Mouse (Mus musculus): Measurements from ENCODE around the gene Mapk7.

Gene Mapk7

GRCm38 (mm10) chr11:61494129-61494997 lies at the start of gene Mapk7:
Mapk7 (minus strand) TSS chr11:61494406.
- DNase-seq (ENCODE audit: low spot score in 2 of 2): peak; percentile 94 to 95

- DNase-seq (ENCODE audit: low spot score in 2 of 2): no peak
These were observed 46.9 kb upstream of the Mapk7 start for GRCm38 (mm10) chr11:61541106-61541505.

- DNase-seq (ENCODE audit: low spot score in 2 of 2): no peak
These were observed 46.4 kb upstream of the Mapk7 start for GRCm38 (mm10) chr11:61540642-61541041.

GRCm38 (mm10) chr11:61537362-61537761 lies 43.2 kb upstream of the Mapk7 start:
- DNase-seq (ENCODE audit: low spot score in 2 of 2): peak in 1 of 2 experiments; percentile 61

GRCm38 (mm10) chr11:61536952-61537351 lies 42.7 kb upstream of the Mapk7 start:
- DNase-seq (ENCODE audit: low spot score in 2 of 2): no peak

GRCm38 (mm10) chr11:61535530-61535929 lies 41.3 kb upstream of the Mapk7 start:
- no peak for DNase-seq (ENCODE audit: low spot score in 2 of 2)

GRCm38 (mm10) chr11:61533571-61533970 lies 39.4 kb upstream of the Mapk7 start:
- no peak for DNase-seq (ENCODE audit: low spot score in 2 of 2)

GRCm38 (mm10) chr11:61532820-61533219 lies 38.6 kb upstream of the Mapk7 start:
- no peak for DNase-seq (ENCODE audit: low spot score in 2 of 2)

GRCm38 (mm10) chr11:61529268-61529713 lies 35.1 kb upstream of the Mapk7 start:
- peak in 1 of 2 experiments; percentile 49 for DNase-seq (ENCODE audit: low spot score in 2 of 2)

GRCm38 (mm10) chr11:61526872-61527271 lies 32.7 kb upstream of the Mapk7 start:
- no peak for DNase-seq (ENCODE audit: low spot score in 2 of 2)

- no peak for DNase-seq (ENCODE audit: low spot score in 2 of 2)
These were observed 25.4 kb upstream of the Mapk7 start for GRCm38 (mm10) chr11:61519484-61520107.

- DNase-seq (ENCODE audit: low spot score in 2 of 2): no peak
These were observed 24.7 kb upstream of the Mapk7 start for GRCm38 (mm10) chr11:61518871-61519270.

GRCm38 (mm10) chr11:61517971-61518370 lies 23.8 kb upstream of the Mapk7 start:
- DNase-seq (ENCODE audit: low spot score in 2 of 2): no peak

GRCm38 (mm10) chr11:61514953-61515352 lies 20.7 kb upstream of the Mapk7 start:
- no peak for DNase-seq (ENCODE audit: low spot score in 2 of 2)

GRCm38 (mm10) chr11:61504713-61505257 lies 10.6 kb upstream of the Mapk7 start, which contains the start of gene B9d1:
B9d1 (plus strand) TSS chr11:61505144.
- DNase-seq (ENCODE audit: low spot score in 2 of 2): peak; percentile 99 to 100

GRCm38 (mm10) chr11:61503933-61504332 lies 9.7 kb upstream of the Mapk7 start:
- DNase-seq (ENCODE audit: low spot score in 2 of 2): no peak

- no peak for DNase-seq (ENCODE audit: low spot score in 2 of 2)
These were observed 4.7 kb upstream of the Mapk7 start for GRCm38 (mm10) chr11:61498736-61499504.

GRCm38 (mm10) chr11:61497490-61497889 lies 3.3 kb upstream of the Mapk7 start:
- no peak for DNase-seq (ENCODE audit: low spot score in 2 of 2)

- DNase-seq (ENCODE audit: low spot score in 2 of 2): no peak
These were observed 1.3 kb upstream of the Mapk7 start for GRCm38 (mm10) chr11:61495528-61495927.

- DNase-seq (ENCODE audit: low spot score in 2 of 2): peak in 1 of 2 experiments; percentile 53
These were observed 579 bp downstream of the Mapk7 start for GRCm38 (mm10) chr11:61493525-61494128.

- DNase-seq (ENCODE audit: low spot score in 2 of 2): no peak
These were observed 1.3 kb downstream of the Mapk7 start for GRCm38 (mm10) chr11:61492749-61493401.

Data from frontal cortex, postnatal 36 days (tissue).